Mouse (Mus musculus) right cerebral cortex, postnatal 36 days (tissue): Measurements from ENCODE around the gene Trim43c.
"Not testable (repeated sequence)": the region's sequence is repeated elsewhere in the genome, so short reads cannot be mapped to it uniquely, and the experiment has no call there.

Source experiments
- DNase-seq, 2 experiments: peaks; one replicate each; pipeline ENCODE4 v3.0.0; 2022; ENCODE audit warnings: low spot score in 2 of 2, mixed read lengths in 1 of 2

The Trim43c gene

DNA sequence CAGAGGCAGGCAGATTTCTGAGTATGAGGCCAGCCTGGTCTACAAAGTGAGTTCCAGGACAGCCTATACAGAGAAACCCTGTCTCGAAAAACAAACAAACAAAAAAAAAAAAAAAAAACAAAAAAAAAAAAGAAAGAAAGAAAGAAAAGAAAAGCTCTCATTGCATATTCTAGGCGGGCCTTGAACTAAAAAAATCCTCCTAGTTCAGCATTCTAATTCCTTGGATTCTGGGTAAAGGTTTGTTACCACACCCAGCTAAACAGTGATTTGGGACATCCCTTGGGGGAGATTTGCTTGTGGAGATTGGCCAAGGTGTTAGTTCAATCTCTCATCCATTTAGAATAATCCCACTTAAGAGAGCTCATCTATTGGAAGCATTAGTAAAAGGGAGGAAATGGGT, at the start of gene Trim43c:
TSS of gene Trim43c (plus strand) at position 301 of the 400 bp plus-strand sequence.
- not testable (repeated sequence) for DNase-seq

GRCm38 (mm10) chr9:88853072-88853471, 14.1 kb downstream of the Trim43c start:
- DNase-seq: not testable (repeated sequence)

DNA sequence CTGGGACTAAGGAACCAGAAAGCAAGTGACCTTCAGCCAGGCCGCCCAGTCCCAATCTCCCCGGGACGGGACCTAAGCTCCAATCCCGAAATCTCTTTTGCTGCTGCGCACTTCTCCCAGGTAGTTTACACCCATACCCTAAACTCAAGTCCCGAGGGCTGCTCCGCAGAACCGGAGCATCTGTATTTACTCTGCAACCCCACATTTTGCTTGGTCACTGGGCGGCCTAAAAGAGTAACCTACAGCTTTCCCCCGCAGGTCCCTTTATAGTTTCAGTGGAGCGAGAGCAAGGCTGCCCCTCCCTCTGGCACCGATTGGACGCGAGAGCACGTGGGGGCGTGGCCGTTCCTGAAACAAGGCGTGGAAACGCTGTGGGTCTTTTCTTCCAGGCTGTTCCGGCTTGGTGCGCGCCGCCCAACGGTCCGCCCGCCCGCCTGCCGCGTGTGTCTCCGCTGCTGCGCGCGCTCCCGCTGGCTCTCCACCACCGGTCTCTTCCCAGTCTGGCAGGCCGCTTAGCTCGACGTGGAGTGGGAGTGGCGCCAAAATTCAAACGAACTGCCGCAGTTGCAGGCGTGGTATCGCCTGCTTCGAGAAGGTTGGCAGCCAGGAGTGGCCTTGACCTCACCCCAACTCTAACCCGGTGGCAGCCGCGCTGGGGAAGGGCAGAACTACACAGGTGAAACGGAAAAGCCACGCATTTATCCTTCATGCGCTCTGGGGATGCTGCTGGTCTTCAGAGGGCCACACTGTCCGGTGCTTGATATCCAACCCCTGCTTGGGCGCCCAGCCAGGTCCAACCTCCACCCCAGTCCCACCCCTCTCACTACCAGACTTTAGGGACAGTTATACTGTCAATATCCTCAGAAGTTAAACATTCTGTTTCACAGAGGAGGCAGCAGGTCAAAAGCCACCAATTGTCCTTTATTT, 19.9 kb downstream of the Trim43c start:
- DNase-seq: peak; percentile 77 to 83
